Mouse (Mus musculus) intestine, postnatal 0 days (tissue): ENCODE data around the gene Cdkl1. TPM values are rescaled to one million over a fixed set of nuclear protein-coding genes. Genes with fewer than 3 reads are reported as not detected.

ENCODE experiments used
- ATAC-seq: fragments of 200-750 bp; cut with Nextera tagmentation; 2 replicates; pipeline ENCODE4 v1.8.0; 2017; ENCODE audit warnings: mild to moderate bottlenecking, moderate TSS enrichment, moderate library complexity
- H3K27ac ChIP-seq: fragments of 300-500 bp; sonication (generic); 2 replicates; pipeline ENCODE4 v1.5.1; 2014; ENCODE audit warnings: mild to moderate bottlenecking, low read depth, low read length, moderate library complexity
- H3K27me3 ChIP-seq: fragments of 300-500 bp; sonication (generic); replicated peaks from 2 replicates; pipeline ENCODE4 v1.6.1; 2014; ENCODE audit warnings: low read length, mixed read lengths; ENCODE audit not compliant: control insufficient read depth, insufficient read depth
- H3K36me3 ChIP-seq: fragments of 300-500 bp; sonication (generic); 2 replicates; pipeline ENCODE4 v1.6.1; 2014; ENCODE audit warnings: mild to moderate bottlenecking, moderate library complexity; ENCODE audit not compliant: control insufficient read depth, insufficient read depth
- H3K4me1 ChIP-seq: fragments of 300-500 bp; sonication (generic); replicated peaks from 2 replicates; pipeline ENCODE4 v1.6.1; 2014; ENCODE audit warnings: antibody characterized with exemption, low read length, mixed read lengths; ENCODE audit not compliant: control insufficient read depth, insufficient read depth
- H3K4me2 ChIP-seq: fragments of 300-500 bp; sonication (generic); replicated peaks from 2 replicates; pipeline ENCODE4 v1.6.1; 2014; ENCODE audit warnings: low read depth, mild to moderate bottlenecking, moderate library complexity
- H3K4me3 ChIP-seq: fragments of 300-500 bp; sonication (generic); 2 replicates; pipeline ENCODE4 v1.5.1; 2014; ENCODE audit warnings: low read depth, low read length
- H3K9ac ChIP-seq: fragments of 300-500 bp; sonication (generic); 2 replicates; pipeline ENCODE4 v1.6.1; 2014; ENCODE audit warnings: mild to moderate bottlenecking, low read depth, low read length
- H3K9me3 ChIP-seq: fragments of 300-500 bp; sonication (generic); 2 replicates; pipeline ENCODE4 v1.6.1; 2016; ENCODE audit warnings: mixed run types; ENCODE audit not compliant: control insufficient read depth
- CTCF ChIP-seq: sonication (generic); IDR thresholded peaks from 2 replicates; pipeline ENCODE4 v1.5.1; 2016; ENCODE audit warnings: low read depth, mild to moderate bottlenecking, control low read depth, antibody characterized with exemption, moderate library complexity
- WGBS: fragments of 180-500 bp; shearing (Covaris S2); extraction: QIAGEN DNeasy Blood & Tissue Kit; methylation state at CpG from one replicate; pipeline ENCODE4 v1.1.7; 2014; 5-methylcytosine and 5-hydroxymethylcytosine counted together
- polyA plus RNA-seq: library from polyadenylated mRNA; unstranded; fragments of >200 nt; fragmentation: Nextera tagmentation; extraction: Ambion mirVana; gene quantifications from 2 replicates; pipeline ENCODE4 v1.2.1, GENCODE M21; 2015

Gene Cdkl1
- polyA plus RNA-seq, 1 experiment from 2014 or later: 1.5 TPM

DNA sequence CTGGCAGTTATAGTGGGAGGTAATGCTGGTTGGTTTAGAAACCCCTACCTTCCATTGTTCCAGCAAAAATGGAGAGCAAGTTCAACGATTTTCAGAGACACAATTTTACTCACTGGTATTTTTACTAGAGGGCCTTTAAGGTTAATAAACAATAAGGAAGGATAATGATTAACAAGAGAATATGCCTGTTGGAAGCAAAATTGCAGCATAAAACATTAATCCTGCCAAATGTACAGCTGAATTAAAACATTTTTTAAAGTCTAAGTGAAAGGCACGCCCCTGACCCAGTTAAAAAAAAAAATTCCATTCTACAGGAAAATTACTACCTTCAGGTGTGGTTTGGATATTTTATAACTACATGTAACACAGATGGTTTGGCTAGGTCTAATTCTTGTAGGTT is 13.1 kb downstream of the Cdkl1 start:
- Histone ChIP-seq H3K27ac (no peak overlapping the region), H3K9ac (no peak overlapping the region), H3K4me1 (no peaks in the 10 kb centered on the region), H3K27me3 (no peaks in the 10 kb centered on the region), H3K9me3 (no peaks in the 10 kb centered on the region), H3K36me3 (no peaks in the 10 kb centered on the region), H3K4me2 (no peak overlapping the region), H3K4me3 (no peak overlapping the region)
- no peak for ATAC-seq
- TF ChIP-seq CTCF: no peak
- 31% methylated on average over 2 of the region's 2 CpGs for WGBS

GRCm38 (mm10) chr12:69777341-69777730 is 13.7 kb downstream of the Cdkl1 start:
- Histone ChIP-seq H3K27ac (no peak overlapping the region), H3K4me1 (no peaks in the 10 kb centered on the region), H3K4me2 (no peak overlapping the region), H3K9me3 (no peaks in the 10 kb centered on the region), H3K4me3 (no peak overlapping the region), H3K27me3 (no peaks in the 10 kb centered on the region), H3K36me3 (no peaks in the 10 kb centered on the region), H3K9ac (no peak overlapping the region)
- TF ChIP-seq CTCF: no peak
- 72% methylated on average over 6 of the region's 6 CpGs for WGBS
- no peak for ATAC-seq

GRCm38 (mm10) chr12:69776607-69777340 is 14.3 kb downstream of the Cdkl1 start:
- no peak for ATAC-seq
- Histone ChIP-seq H3K4me1 (no peaks in the 10 kb centered on the region), H3K9ac (no peak overlapping the region), H3K9me3 (no peaks in the 10 kb centered on the region), H3K27ac (no peak overlapping the region), H3K4me2 (no peak overlapping the region), H3K4me3 (no peak overlapping the region), H3K36me3 (no peaks in the 10 kb centered on the region), H3K27me3 (no peaks in the 10 kb centered on the region)
- 51% methylated on average over 11 of the region's 11 CpGs for WGBS
- TF ChIP-seq CTCF: no peak

- Histone ChIP-seq H3K4me3 (no peak overlapping the region), H3K9ac (no peak overlapping the region), H3K36me3 (no peaks in the 10 kb centered on the region), H3K27me3 (no peaks in the 10 kb centered on the region), H3K9me3 (no peaks in the 10 kb centered on the region), H3K27ac (no peak overlapping the region), H3K4me1 (0 out of 2 replicates have a peak, but pooled peaks cover 3% of the 10 kb centered on the region), H3K4me2 (no peak overlapping the region)
- ATAC-seq: no peak
- WGBS: 89% methylated on average over 2 of the region's 2 CpGs
- no peak for TF ChIP-seq CTCF
Measured at GRCm38 (mm10) chr12:69768841-69769240, 22.2 kb downstream of the Cdkl1 start.

DNA sequence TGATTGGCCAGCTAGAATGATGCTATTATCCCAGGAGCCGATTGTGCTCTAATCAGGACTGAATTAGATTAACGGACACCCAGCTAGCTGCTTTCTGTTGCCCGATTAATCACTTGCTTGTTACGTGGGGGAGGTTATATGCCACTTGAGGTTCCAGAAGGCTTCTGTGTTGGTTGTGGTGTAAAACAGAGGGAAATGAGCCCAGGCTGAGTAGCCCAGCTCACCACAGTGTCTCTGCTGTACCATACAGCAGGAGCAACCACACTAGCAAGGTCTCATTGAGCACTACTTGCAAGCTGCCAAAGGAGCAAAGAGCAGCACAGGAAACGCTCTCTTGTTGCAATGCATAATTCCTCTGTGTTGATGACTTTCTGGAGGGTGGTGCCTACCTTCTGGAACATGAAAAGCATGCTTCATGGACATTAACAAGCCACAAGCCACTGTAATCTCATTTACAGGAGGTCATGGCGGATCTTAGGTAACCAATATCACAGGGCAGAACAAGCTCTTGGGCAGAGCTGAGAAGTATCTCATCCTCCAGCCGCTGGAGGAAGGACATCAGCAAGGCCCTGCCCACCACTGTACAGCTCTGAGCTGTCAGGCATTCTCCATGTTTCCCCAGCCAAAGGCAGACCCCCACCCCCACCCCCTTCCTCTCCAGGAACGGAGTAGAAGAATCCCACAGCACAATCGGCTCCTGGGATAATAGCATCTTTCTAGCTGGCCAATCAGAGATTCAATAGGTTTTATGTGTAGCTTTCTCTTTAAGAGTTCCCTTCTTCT is 23.4 kb downstream of the Cdkl1 start:
- no peak for TF ChIP-seq CTCF

GRCm38 (mm10) chr12:69766185-69766904 is 24.7 kb downstream of the Cdkl1 start:
- WGBS: 71% methylated on average over 10 of the region's 10 CpGs
- ATAC-seq: peak; percentile 25; the same call in 1 of the 2 replicates

More for the DNA sequence above, 23.4 kb downstream of the Cdkl1 start:
- H3K9me3 ChIP-seq: no peaks in the 10 kb centered on the region
- no peak overlapping the region for H3K4me3 ChIP-seq
- ATAC-seq: no peak
- no peak overlapping the region for H3K27ac ChIP-seq
- H3K27me3 ChIP-seq: no peaks in the 10 kb centered on the region
- H3K9ac ChIP-seq: no peak overlapping the region
- no peaks in the 10 kb centered on the region for H3K36me3 ChIP-seq
- 0 out of 2 replicates have a peak, but pooled peaks cover 3% of the 10 kb centered on the region for H3K4me1 ChIP-seq
- WGBS: 66% methylated on average over 9 of the region's 9 CpGs
- H3K4me2 ChIP-seq: no peak overlapping the region

More at GRCm38 (mm10) chr12:69766185-69766904, 24.7 kb downstream of the Cdkl1 start:
- Histone ChIP-seq H3K4me1 (0 out of 2 replicates have a peak, but pooled peaks cover 3% of the 10 kb centered on the region), H3K4me3 (no peak overlapping the region), H3K27ac (no peak overlapping the region), H3K4me2 (no peak overlapping the region), H3K27me3 (no peaks in the 10 kb centered on the region), H3K9ac (no peak overlapping the region), H3K36me3 (no peaks in the 10 kb centered on the region), H3K9me3 (no peaks in the 10 kb centered on the region)
- TF ChIP-seq CTCF: no peak
